Mouse (Mus musculus): ENCODE measurements at regions not wholly inside any gene's neighbourhood (a gene's known extent, or its start where the extent isn't known, plus 50 kb on each side); places are given as distances from the start of the nearest gene placed in this dataset.

DNA sequence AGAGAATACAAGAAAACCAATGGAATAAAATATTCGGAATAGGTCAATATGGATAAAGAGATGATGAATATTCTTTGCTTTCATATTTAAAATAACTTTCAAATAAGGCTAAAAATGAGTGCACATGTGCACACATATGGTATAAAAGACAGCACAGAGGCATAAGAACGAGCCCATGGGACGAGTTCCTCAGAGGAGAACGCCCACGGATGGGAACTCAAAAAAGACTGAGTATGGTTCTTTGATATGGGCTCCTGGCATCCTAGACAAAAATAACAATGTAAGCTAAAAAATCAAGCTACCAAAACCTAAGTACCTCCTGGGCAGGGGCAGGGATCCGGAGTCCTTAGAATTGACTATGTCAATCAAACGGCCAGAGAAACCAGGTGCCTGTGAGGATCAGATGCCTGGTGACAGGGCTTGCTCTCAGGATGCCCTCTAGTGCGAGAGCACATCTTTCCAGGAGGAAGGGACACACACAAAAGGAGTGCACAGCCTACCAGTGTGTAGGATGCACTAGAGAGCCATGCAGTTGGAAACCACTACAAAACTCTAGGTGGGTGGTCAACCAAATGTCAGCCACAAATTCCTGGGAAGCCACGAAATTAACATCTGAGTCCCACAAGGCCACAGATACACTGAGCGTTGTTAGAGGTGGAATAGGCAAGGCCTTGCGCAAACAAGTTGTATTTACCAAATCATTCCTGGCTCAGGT is 307.8 kb downstream of the Sox9 start:
- H3K9ac ChIP-seq: no peak overlapping the region
- WGBS: 91% methylated on average over 11 of the region's 11 CpGs
- no peak for ATAC-seq
- H3K27me3 ChIP-seq: no peaks in the 10 kb centered on the region
- no peak overlapping the region for H3K27ac ChIP-seq
- peaks cover 18% of the 10 kb centered on the region for H3K4me1 ChIP-seq
- no peaks in the 10 kb centered on the region for H3K36me3 ChIP-seq (ENCODE audit: poor library complexity, severe bottlenecking)
- no peak overlapping the region for H3K4me3 ChIP-seq
- no peaks in the 10 kb centered on the region for H3K9me3 ChIP-seq (replicated peaks)
- no peak overlapping the region for H3K4me2 ChIP-seq

DNA sequence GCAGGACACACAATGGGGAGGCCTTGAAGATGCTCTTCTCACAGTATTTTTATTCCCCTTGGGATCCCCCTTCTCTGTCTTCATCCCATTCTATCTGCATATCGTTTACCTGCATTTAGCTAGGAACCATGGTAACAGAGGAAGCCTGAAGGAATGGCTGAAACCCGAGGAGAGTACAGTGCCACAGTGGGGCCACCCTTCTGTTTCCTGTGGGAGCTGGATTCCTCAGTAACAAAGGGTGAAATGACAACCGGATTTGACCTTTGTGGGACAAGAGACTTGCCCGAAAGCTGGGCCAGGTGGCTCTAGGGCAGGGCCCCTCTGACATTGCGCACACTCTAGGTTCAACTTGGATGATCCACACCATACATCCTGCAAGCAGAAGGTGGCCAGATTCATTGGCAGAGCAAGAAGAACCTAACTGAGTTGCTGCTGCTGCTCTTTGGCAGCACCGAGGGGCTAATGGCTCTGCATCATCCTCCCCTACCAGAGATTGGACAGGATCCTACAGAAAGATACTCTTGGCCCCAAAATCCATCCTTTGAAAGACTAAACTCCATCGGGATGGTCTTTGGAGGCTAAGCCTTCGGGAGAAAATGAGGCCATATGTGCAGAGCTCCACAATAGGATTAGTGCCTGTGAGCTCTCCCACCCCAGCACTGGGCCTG is 310.0 kb downstream of the Sox9 start:
- Histone ChIP-seq H3K27me3 (no peaks in the 10 kb centered on the region), H3K36me3 (ENCODE audit: poor library complexity, severe bottlenecking) (no peaks in the 10 kb centered on the region), H3K27ac (no peak overlapping the region), H3K4me1 (peaks cover 23% of the 10 kb centered on the region), H3K9ac (no peak overlapping the region), H3K4me2 (no peak overlapping the region), H3K9me3 (replicated peaks) (no peaks in the 10 kb centered on the region), H3K4me3 (no peak overlapping the region)
- no peak for ATAC-seq
- 65% methylated on average over 8 of the region's 8 CpGs for WGBS

DNA sequence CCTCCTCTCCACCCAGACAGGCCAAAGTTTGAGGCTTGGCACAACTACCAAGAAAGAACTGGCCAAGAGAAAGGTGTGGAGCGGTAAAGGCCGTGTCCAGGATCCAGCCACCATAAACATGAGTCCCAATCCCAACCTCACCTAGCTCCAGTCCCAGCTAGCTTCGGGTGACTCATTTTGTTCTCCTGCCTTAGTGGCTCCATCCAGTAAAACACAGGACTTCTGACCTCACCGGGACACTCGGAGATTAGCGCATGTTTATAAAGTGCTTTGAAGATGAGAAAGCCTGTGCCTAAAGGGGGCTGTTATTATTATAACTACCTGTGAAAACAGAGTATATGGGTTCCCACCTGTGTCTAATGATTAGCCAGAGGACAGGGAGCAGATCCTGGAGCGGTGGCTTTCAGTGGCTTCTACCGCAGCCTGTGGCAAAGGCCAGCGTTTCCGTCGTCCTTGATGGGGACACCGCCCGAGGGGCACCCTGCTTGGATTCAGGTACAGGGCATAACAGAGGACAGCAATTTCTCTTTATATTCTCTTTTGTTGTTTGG is 311.9 kb downstream of the Sox9 start:
- 96% methylated on average over 13 of the region's 13 CpGs for WGBS
- ATAC-seq: no peak
- Histone ChIP-seq H3K36me3 (ENCODE audit: poor library complexity, severe bottlenecking) (no peaks in the 10 kb centered on the region), H3K27me3 (no peaks in the 10 kb centered on the region), H3K4me2 (no peak overlapping the region), H3K4me3 (no peak overlapping the region), H3K27ac (no peak overlapping the region), H3K9me3 (replicated peaks) (no peaks in the 10 kb centered on the region), H3K4me1 (peaks cover 20% of the 10 kb centered on the region), H3K9ac (no peak overlapping the region)

DNA sequence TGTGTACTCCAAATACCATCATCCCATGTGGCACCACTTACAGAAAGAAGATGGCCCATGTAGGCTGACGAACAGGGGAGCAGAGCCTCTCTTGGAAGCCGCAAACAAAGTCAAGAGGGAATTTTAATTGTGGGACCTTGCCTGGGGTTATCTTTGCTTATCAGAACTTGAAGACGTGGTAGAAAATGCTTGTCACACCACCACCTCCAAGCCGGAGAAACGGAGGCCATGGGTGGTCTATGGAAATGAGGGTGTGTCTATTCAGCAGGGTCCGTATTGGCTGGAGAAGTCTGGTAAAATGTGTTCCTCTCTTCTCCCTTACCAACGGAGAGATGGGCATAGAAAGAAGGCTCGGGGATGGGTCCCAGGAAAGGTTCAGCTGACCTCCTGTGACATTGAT is 313.6 kb downstream of the Sox9 start:
- H3K27ac ChIP-seq: peak overlapping the region; percentile 15; the same call in 1 of the 2 replicates
- H3K9ac ChIP-seq: no peak overlapping the region
- H3K4me1 ChIP-seq: peaks cover 21% of the 10 kb centered on the region
- ATAC-seq: no peak
- H3K4me2 ChIP-seq: no peak overlapping the region
- no peaks in the 10 kb centered on the region for H3K36me3 ChIP-seq (ENCODE audit: poor library complexity, severe bottlenecking)
- 84% methylated on average over 8 of the region's 8 CpGs for WGBS
- H3K4me3 ChIP-seq: no peak overlapping the region
- H3K27me3 ChIP-seq: no peaks in the 10 kb centered on the region
- H3K9me3 ChIP-seq (replicated peaks): no peaks in the 10 kb centered on the region

DNA sequence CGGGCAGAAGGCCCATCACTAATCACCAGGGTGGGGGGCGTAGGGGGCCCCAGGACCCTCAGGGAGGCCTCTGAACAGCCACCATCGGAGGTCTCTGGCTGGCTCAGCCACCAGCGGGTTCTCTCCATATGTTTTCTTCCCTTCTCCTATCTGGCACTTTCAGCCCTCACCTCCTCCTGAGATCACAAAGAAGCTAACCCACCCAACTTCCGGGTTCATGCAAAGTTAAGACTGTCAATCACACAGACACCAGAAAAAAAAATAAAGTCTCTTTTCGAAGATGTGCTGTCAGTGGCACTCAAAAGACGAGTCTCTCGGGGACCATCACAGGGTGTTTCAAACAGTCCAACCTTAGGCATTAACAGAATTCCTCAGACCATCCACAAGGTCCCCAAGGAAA is 314.2 kb downstream of the Sox9 start:
- peak; percentile 22; the same call in 1 of the 2 replicates for ATAC-seq
- WGBS: 67% methylated on average over 8 of the region's 8 CpGs

DNA sequence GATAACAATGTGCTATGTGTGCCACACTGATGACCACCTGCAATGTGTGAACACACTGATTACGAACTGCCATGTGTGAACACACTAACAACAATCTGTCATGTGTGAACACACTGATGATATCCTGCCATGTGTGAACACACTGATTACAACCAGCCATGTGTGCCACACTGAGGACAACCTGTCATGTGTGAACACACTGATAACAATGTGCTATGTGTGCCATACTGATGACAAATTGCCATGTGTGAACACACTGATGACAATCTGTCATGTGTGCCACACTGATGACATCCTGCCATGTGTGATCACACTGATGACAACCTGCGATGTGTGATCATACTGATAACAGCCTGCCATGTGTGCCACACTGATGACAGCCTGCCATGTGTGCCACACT is 316.3 kb downstream of the Sox9 start:
- Histone ChIP-seq H3K9ac (no peak overlapping the region), H3K4me1 (peaks cover 37% of the 10 kb centered on the region), H3K36me3 (ENCODE audit: poor library complexity, severe bottlenecking) (no peaks in the 10 kb centered on the region), H3K9me3 (replicated peaks) (no peaks in the 10 kb centered on the region), H3K27ac (no peak overlapping the region), H3K4me3 (no peak overlapping the region), H3K27me3 (no peaks in the 10 kb centered on the region), H3K4me2 (no peak overlapping the region)
- 83% methylated on average over 2 of the region's 2 CpGs for WGBS
- no peak; the same call in 1 of the 2 replicates for ATAC-seq

More for the DNA sequence above, 314.2 kb downstream of the Sox9 start:
- H3K4me2 ChIP-seq: no peak overlapping the region
- no peak overlapping the region for H3K9ac ChIP-seq
- H3K4me3 ChIP-seq: no peak overlapping the region
- no peaks in the 10 kb centered on the region for H3K27me3 ChIP-seq
- no peaks in the 10 kb centered on the region for H3K36me3 ChIP-seq (ENCODE audit: poor library complexity, severe bottlenecking)
- H3K9me3 ChIP-seq (replicated peaks): no peaks in the 10 kb centered on the region
- H3K4me1 ChIP-seq: peaks cover 27% of the 10 kb centered on the region
- H3K27ac ChIP-seq: peak overlapping the region; percentile 15; the same call in 1 of the 2 replicates

DNA sequence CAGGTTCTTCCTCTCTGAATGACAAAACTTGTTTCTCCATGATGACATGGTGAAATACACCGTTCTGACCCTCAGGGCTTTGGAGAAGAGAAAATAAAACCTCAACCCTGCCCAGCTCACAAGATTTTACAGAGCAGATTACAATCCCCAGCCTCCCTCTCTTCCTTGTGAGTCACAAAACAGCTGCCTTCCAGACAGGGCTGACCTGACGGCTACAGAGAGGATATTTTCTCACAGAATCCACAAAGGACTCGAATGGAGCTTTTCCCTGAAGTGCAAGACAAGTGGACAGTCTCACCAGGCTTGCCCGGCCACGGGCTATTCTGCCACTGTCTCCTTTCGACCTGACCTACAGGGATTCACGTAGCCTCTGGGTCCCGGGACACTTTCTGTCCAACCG is 318.8 kb downstream of the Sox9 start:
- H3K27me3 ChIP-seq: no peaks in the 10 kb centered on the region
- 28% methylated on average over 9 of the region's 9 CpGs for WGBS
- H3K4me2 ChIP-seq: no peak overlapping the region
- no peaks in the 10 kb centered on the region for H3K36me3 ChIP-seq (ENCODE audit: poor library complexity, severe bottlenecking)
- peaks cover 52% of the 10 kb centered on the region for H3K4me1 ChIP-seq
- no peak overlapping the region for H3K4me3 ChIP-seq
- H3K9ac ChIP-seq: no peak overlapping the region
- peak overlapping the region; percentile 10; the same call in 1 of the 2 replicates for H3K27ac ChIP-seq
- H3K9me3 ChIP-seq (replicated peaks): no peaks in the 10 kb centered on the region
- ATAC-seq: no peak

DNA sequence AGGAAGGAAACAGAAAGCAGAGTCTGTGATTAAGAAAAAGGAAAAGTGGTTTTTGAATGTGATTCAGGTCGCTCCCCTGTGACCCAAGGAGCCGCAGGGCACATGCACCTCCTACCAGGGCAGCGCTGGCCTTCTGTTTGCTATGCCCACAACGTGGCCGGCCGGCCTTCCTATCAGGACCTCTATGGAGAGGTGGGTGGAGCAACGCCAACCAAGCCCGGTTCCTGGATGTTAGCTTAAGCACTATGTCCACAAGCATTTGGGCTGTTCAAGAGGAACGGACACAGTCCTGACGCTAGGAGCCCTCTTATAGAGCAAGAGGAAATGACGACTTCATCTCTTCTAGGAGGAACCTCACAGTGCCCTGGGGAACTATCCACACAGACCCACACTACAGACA is 319.5 kb downstream of the Sox9 start:
- no peak for ATAC-seq
- Histone ChIP-seq H3K27me3 (no peaks in the 10 kb centered on the region), H3K4me1 (peaks cover 47% of the 10 kb centered on the region), H3K36me3 (ENCODE audit: poor library complexity, severe bottlenecking) (no peaks in the 10 kb centered on the region), H3K4me2 (no peak overlapping the region), H3K9me3 (replicated peaks) (no peaks in the 10 kb centered on the region), H3K27ac (no peak overlapping the region), H3K9ac (no peak overlapping the region), H3K4me3 (no peak overlapping the region)
- WGBS: 70% methylated on average over 11 of the region's 11 CpGs

DNA sequence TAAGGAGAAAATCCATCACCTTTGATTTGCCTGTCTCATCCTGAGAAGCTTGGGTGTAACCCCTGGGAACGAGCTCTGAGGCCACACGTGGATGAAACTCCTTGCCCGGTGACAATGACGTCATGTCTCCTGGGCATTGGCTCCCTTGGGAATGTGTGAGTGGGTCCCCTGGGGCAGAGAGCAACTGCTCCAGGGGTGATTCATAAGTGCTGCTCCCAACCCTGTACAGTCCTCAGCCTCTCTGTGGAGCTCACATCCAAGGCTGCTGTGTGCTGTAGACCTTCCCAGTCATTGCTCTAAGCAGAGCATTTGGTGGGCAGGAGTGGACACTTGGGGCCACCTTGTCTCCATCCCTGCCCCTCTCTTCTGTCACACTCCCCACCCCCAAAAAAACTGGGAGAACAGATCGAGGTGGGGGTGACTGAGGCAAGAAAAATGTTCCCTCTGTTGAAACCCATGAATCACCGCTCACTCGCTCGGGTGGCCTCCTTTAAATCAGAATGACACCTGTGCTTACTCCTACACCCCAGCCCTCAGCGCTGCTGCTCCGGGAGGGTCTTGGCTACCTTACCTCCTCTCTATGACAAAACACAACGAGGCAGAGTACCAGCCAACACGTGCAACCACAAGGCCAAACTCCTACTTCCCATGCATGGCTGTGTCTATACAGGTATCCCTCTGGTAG is 321.3 kb downstream of the Sox9 start:
- Histone ChIP-seq H3K9ac (no peak overlapping the region), H3K27ac (no peak overlapping the region), H3K36me3 (ENCODE audit: poor library complexity, severe bottlenecking) (no peaks in the 10 kb centered on the region), H3K27me3 (no peaks in the 10 kb centered on the region), H3K4me1 (peaks cover 54% of the 10 kb centered on the region), H3K4me2 (no peak overlapping the region), H3K4me3 (no peak overlapping the region), H3K9me3 (replicated peaks) (no peaks in the 10 kb centered on the region)
- WGBS: 90% methylated on average over 12 of the region's 12 CpGs
- no peak for ATAC-seq

DNA sequence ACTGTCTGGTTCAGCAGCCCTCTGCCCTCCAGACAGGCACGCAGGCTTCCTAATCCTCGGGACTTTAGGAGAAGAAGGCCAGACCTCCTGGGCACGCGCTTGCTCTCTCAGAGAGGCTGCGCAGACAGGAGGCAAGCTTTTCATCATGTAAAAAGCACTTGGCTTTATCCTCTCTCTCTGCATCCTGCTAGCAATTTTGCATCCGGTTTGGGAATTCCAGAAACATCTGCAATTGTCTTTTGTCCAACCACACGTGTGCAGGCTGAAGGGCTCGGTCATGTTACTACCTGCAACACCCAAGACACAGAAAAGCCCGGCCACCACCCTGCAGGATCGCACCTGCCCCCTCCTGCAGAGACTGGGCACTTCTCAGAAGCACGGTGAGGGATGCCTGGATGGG is 323.3 kb downstream of the Sox9 start:
- H3K9ac ChIP-seq: no peak overlapping the region
- H3K4me3 ChIP-seq: no peak overlapping the region
- H3K9me3 ChIP-seq (replicated peaks): no peaks in the 10 kb centered on the region
- peaks cover 67% of the 10 kb centered on the region for H3K4me1 ChIP-seq
- WGBS: 75% methylated on average over 11 of the region's 11 CpGs
- no peak overlapping the region for H3K27ac ChIP-seq
- no peaks in the 10 kb centered on the region for H3K36me3 ChIP-seq (ENCODE audit: poor library complexity, severe bottlenecking)
- no peak for ATAC-seq
- no peaks in the 10 kb centered on the region for H3K27me3 ChIP-seq
- H3K4me2 ChIP-seq: no peak overlapping the region

DNA sequence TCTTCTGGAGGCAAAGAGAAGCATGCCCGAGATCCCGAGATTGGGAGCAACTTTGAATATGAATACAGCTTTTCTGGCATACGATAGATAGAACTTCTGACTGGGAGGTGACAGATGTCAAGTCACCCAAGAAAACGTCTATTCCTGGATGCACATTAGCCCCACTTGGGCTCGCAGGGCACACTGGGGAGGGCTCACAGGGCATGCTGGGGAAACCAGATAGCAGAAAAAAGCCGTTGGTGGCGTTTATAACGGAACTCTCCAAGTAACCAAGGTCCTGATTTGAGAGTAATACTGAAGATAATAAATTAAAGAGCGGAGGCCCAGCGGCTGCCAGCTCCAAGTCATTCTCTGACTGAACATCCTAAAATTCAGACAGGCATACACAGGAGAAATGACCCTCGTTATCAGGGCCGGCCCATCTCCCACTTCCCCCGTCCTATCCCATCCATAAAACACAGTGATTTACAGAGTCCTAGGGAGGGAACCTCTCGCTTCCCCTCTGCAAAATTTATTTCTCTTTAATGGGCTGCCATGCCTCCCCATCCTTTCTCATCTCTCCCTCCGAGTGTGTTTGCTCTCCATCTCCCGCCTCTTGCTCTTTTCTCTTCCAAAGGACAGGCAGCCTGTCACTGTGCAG is 325.3 kb downstream of the Sox9 start:
- WGBS: 61% methylated on average over 16 of the region's 16 CpGs
- no peak overlapping the region for H3K4me2 ChIP-seq
- H3K36me3 ChIP-seq (ENCODE audit: poor library complexity, severe bottlenecking): no peaks in the 10 kb centered on the region
- H3K4me1 ChIP-seq: peaks cover 62% of the 10 kb centered on the region
- H3K27me3 ChIP-seq: no peaks in the 10 kb centered on the region
- ATAC-seq: no peak
- no peak overlapping the region for H3K9ac ChIP-seq
- H3K27ac ChIP-seq: 0 out of 2 replicates have a peak overlapping the region, but pooled peaks have one; percentile 1
- H3K4me3 ChIP-seq: no peak overlapping the region
- no peaks in the 10 kb centered on the region for H3K9me3 ChIP-seq (replicated peaks)
